Mouse (Mus musculus): ENCODE measurements around the gene C9orf72. TPM values are rescaled to one million over a fixed set of nuclear protein-coding genes. Genes with fewer than 3 reads are reported as not detected.

C9orf72 gene
- polyA plus RNA-seq, 1 experiment: 4.0 TPM

DNA sequence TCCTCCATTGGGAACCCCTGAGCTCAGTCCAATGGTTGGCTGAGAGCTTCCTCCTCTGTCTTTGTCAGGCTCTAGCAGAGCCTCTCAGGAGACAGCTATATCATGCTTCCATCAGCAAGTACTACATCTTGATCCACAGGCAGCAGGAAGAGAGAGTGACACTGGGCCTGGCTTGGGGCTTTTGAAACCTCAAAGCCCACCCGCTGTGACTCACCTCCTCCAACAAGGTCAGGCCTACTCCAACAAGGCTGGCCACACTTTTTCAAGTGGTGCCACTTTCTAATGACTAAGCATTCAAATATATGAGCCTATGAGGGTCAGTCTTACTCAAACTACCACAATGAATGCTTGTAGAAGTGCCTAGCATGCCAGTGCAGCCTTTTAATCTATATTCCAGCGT, 53.5 kb downstream of the C9orf72 start:
- TF ChIP-seq CTCF (IDR thresholded peaks at IDR 0.05; ENCODE audit: control insufficient read depth, insufficient read depth, low read length) (no peak), POLR2A (IDR thresholded peaks at IDR 0.05; ENCODE audit: borderline replicate concordance, control insufficient read depth, low read depth, low read length) (no peak)
- WGBS: 78% methylated on average over 2 of the region's 2 CpGs
- H3K27ac ChIP-seq (ENCODE audit: control insufficient read depth, insufficient read depth, low read depth, low read length, poor library complexity): no peak overlapping the region
- H3K4me3 ChIP-seq (replicated peaks; ENCODE audit: control insufficient read depth, low read depth, low read length): no peak overlapping the region
- H3K4me1 ChIP-seq (ENCODE audit: control insufficient read depth, insufficient read depth, low read length): no peaks in the 10 kb centered on the region

- H3K4me3 ChIP-seq (replicated peaks; ENCODE audit: control insufficient read depth, low read depth, low read length): no peak overlapping the region
- no peaks in the 10 kb centered on the region for H3K4me1 ChIP-seq (ENCODE audit: control insufficient read depth, insufficient read depth, low read length)
- WGBS: 80% methylated on average over 13 of the region's 13 CpGs
- no peak overlapping the region for H3K27ac ChIP-seq (ENCODE audit: control insufficient read depth, insufficient read depth, low read depth, low read length, poor library complexity)
- TF ChIP-seq CTCF (IDR thresholded peaks at IDR 0.05; ENCODE audit: control insufficient read depth, insufficient read depth, low read length): no peak
- no peak for TF ChIP-seq POLR2A (IDR thresholded peaks at IDR 0.05; ENCODE audit: borderline replicate concordance, control insufficient read depth, low read depth, low read length)
These were observed 56.3 kb downstream of the C9orf72 start for GRCm38 (mm10) chr4:35169571-35170125.

DNA sequence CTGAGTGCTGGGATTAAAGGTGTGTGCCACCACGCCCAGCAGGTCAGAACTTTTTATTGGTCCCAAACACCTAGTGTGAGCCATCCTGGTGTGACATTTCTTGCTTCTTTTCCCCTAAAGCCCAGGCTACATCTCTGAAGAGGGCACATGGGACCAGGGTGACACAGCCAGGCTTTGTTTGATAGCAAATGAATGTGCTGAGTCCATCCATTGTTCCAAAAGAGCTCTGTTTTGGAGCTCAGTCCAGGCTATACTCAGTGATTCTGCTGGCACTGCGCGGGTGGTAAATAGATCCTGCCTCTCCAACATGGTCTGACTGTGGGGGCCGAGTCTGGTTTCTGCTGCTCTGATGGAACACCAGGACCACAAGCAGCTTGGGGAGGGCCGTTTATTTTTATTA, 58.1 kb downstream of the C9orf72 start:
- 67% methylated on average over 5 of the region's 5 CpGs for WGBS
- TF ChIP-seq CTCF (IDR thresholded peaks at IDR 0.05; ENCODE audit: control insufficient read depth, insufficient read depth, low read length) (no peak), POLR2A (IDR thresholded peaks at IDR 0.05; ENCODE audit: borderline replicate concordance, control insufficient read depth, low read depth, low read length) (no peak)
- Histone ChIP-seq H3K27ac (ENCODE audit: control insufficient read depth, insufficient read depth, low read depth, low read length, poor library complexity) (no peak overlapping the region), H3K4me3 (replicated peaks; ENCODE audit: control insufficient read depth, low read depth, low read length) (no peak overlapping the region), H3K4me1 (ENCODE audit: control insufficient read depth, insufficient read depth, low read length) (no peaks in the 10 kb centered on the region)

GRCm38 (mm10) chr4:35165947-35166346, 60.0 kb downstream of the C9orf72 start:
- H3K4me3 ChIP-seq (replicated peaks; ENCODE audit: control insufficient read depth, low read depth, low read length): no peak overlapping the region
- no peak overlapping the region for H3K27ac ChIP-seq (ENCODE audit: control insufficient read depth, insufficient read depth, low read depth, low read length, poor library complexity)

GRCm38 (mm10) chr4:35165275-35165674, 60.7 kb downstream of the C9orf72 start:
- Histone ChIP-seq H3K27ac (ENCODE audit: control insufficient read depth, insufficient read depth, low read depth, low read length, poor library complexity) (no peak overlapping the region), H3K4me3 (replicated peaks; ENCODE audit: control insufficient read depth, low read depth, low read length) (no peak overlapping the region), H3K4me1 (ENCODE audit: control insufficient read depth, insufficient read depth, low read length) (no peaks in the 10 kb centered on the region)
- WGBS: 37% methylated on average over 2 of the region's 2 CpGs
- no peak for TF ChIP-seq CTCF (IDR thresholded peaks at IDR 0.05; ENCODE audit: control insufficient read depth, insufficient read depth, low read length)
- no peak for TF ChIP-seq POLR2A (IDR thresholded peaks at IDR 0.05; ENCODE audit: borderline replicate concordance, control insufficient read depth, low read depth, low read length)

More at GRCm38 (mm10) chr4:35165947-35166346, 60.0 kb downstream of the C9orf72 start:
- TF ChIP-seq CTCF (IDR thresholded peaks at IDR 0.05; ENCODE audit: control insufficient read depth, insufficient read depth, low read length): no peak
- no peak for TF ChIP-seq POLR2A (IDR thresholded peaks at IDR 0.05; ENCODE audit: borderline replicate concordance, control insufficient read depth, low read depth, low read length)
- no peaks in the 10 kb centered on the region for H3K4me1 ChIP-seq (ENCODE audit: control insufficient read depth, insufficient read depth, low read length)
- WGBS: 13% methylated on average over 3 of the region's 3 CpGs

- Histone ChIP-seq H3K27ac (ENCODE audit: control insufficient read depth, insufficient read depth, low read depth, low read length, poor library complexity) (no peak overlapping the region), H3K4me3 (replicated peaks; ENCODE audit: control insufficient read depth, low read depth, low read length) (no peak overlapping the region), H3K4me1 (ENCODE audit: control insufficient read depth, insufficient read depth, low read length) (no peaks in the 10 kb centered on the region; the same call in 1 of the 2 replicates)
- WGBS: 45% methylated on average over 11 of the region's 11 CpGs
- TF ChIP-seq CTCF (IDR thresholded peaks at IDR 0.05; ENCODE audit: control insufficient read depth, insufficient read depth, low read length) (no peak), POLR2A (IDR thresholded peaks at IDR 0.05; ENCODE audit: borderline replicate concordance, control insufficient read depth, low read depth, low read length) (no peak)
These were observed 68.2 kb downstream of the C9orf72 start for GRCm38 (mm10) chr4:35157815-35158214.

GRCm38 (mm10) chr4:35156751-35157611, 69.0 kb downstream of the C9orf72 start, which contains the start of gene Mob3b:
TSS of gene Mob3b (minus strand) at chr4:35157484.
- no peaks in the 10 kb centered on the region; the same call in 1 of the 2 replicates for H3K4me1 ChIP-seq (ENCODE audit: control insufficient read depth, insufficient read depth, low read length)
- H3K4me3 ChIP-seq (replicated peaks; ENCODE audit: control insufficient read depth, low read depth, low read length): peak within 1 kb of the TSS; percentile 75
- peak within 1 kb of the TSS; percentile 42; the same call in 1 of the 2 replicates for H3K27ac ChIP-seq (ENCODE audit: control insufficient read depth, insufficient read depth, low read depth, low read length, poor library complexity)
- peak; percentile 72 for TF ChIP-seq CTCF (IDR thresholded peaks at IDR 0.05; ENCODE audit: control insufficient read depth, insufficient read depth, low read length)
- TF ChIP-seq POLR2A (IDR thresholded peaks at IDR 0.05; ENCODE audit: borderline replicate concordance, control insufficient read depth, low read depth, low read length): peak; percentile 41; the same call in 1 of the 2 replicates
- under 1% methylated on average over 50 of the region's 50 CpGs for WGBS

- Histone ChIP-seq H3K27ac (ENCODE audit: control insufficient read depth, insufficient read depth, low read depth, low read length, poor library complexity) (peak overlapping the region; percentile 42), H3K4me3 (replicated peaks; ENCODE audit: control insufficient read depth, low read depth, low read length) (peak overlapping the region; percentile 75)
These were observed 69.8 kb downstream of the C9orf72 start for GRCm38 (mm10) chr4:35156149-35156611.

More at GRCm38 (mm10) chr4:35156149-35156611, 69.8 kb downstream of the C9orf72 start:
- TF ChIP-seq CTCF (IDR thresholded peaks at IDR 0.05; ENCODE audit: control insufficient read depth, insufficient read depth, low read length) (no peak), POLR2A (IDR thresholded peaks at IDR 0.05; ENCODE audit: borderline replicate concordance, control insufficient read depth, low read depth, low read length) (no peak; the same call in 1 of the 2 replicates)
- under 1% methylated on average over 26 of the region's 26 CpGs for WGBS
- no peaks in the 10 kb centered on the region; the same call in 1 of the 2 replicates for H3K4me1 ChIP-seq (ENCODE audit: control insufficient read depth, insufficient read depth, low read length)
